In genomic region chr12:24944597-24944996, GRCm38 (mm10) we compare ENCODE assay signal across 25 mouse cellular contexts. TPM values are rescaled to one million over a fixed set of nuclear protein-coding genes. Genes with fewer than 3 reads are reported as not detected.
DNase-seq lines count a peak whose midpoint lies in the region; ATAC-seq lines count a peak whose summit lies in the region.
"Had no signal": no experiment of that assay in that cellular context is flagged by ENCODE, and none has a peak within 500 bp of the region (broad histone marks: within the 10 kb centered on the region; RNA-seq: fewer than 3 reads in every experiment).

No protein-coding gene starts in this region.

- H3K9me3 ChIP-seq in heart, embryonic 10.5 days, result no peaks in the 10 kb centered on the region
- no peaks in the 10 kb centered on the region for H3K9me3 ChIP-seq in heart, embryonic 12.5 days (replicated peaks)
- H3K9me3 ChIP-seq in heart, embryonic 14.5 days (ENCODE audit: control insufficient read depth, low read length), result no peaks in the 10 kb centered on the region
- no peaks in the 10 kb centered on the region for H3K9me3 ChIP-seq in heart, embryonic 16.5 days (replicated peaks; ENCODE audit: control insufficient read depth, low read length)
- H3K9me3 ChIP-seq: embryonic facial prominence, embryonic 10.5 days; embryonic facial prominence, embryonic 12.5 days; forebrain, embryonic 13.5 days; G1E had no signal

- H3K4me1 ChIP-seq in heart, embryonic 10.5 days, result peaks cover 14% of the 10 kb centered on the region
- H3K4me1 ChIP-seq in heart, embryonic 12.5 days (replicated peaks), result peaks cover 18% of the 10 kb centered on the region
- H3K4me1 ChIP-seq in heart, embryonic 14.5 days (ENCODE audit: control insufficient read depth in 2 of 2, insufficient read depth in 2 of 2, low read length in 2 of 2), result peaks cover 2 to 10% of the 10 kb centered on the region in 2 experiments; a peak in 2 of 4 replicates
- H3K4me1 ChIP-seq in heart, embryonic 16.5 days (ENCODE audit: control insufficient read depth, insufficient read depth, low read length), result peaks cover 3% of the 10 kb centered on the region; the same call in 1 of the 2 replicates
- H3K4me1 ChIP-seq: embryonic facial prominence, embryonic 10.5 days; embryonic facial prominence, embryonic 12.5 days; forebrain, embryonic 13.5 days had no signal

- no peaks in the 10 kb centered on the region for H3K27me3 ChIP-seq in heart, embryonic 10.5 days (ENCODE audit: insufficient read depth, poor library complexity, severe bottlenecking)
- no peaks in the 10 kb centered on the region for H3K27me3 ChIP-seq in heart, embryonic 12.5 days (replicated peaks)
- no peaks in the 10 kb centered on the region for H3K27me3 ChIP-seq in heart, embryonic 14.5 days (ENCODE audit: control insufficient read depth, insufficient read depth, low read length)
- no peaks in the 10 kb centered on the region for H3K27me3 ChIP-seq in heart, embryonic 16.5 days (ENCODE audit: control insufficient read depth, insufficient read depth, low read length)
- H3K27me3 ChIP-seq: CH12.LX; embryonic facial prominence, embryonic 12.5 days; forebrain, embryonic 13.5 days; Patski had no signal

- H3K36me3 ChIP-seq in heart, embryonic 10.5 days, result peaks cover 34% of the 10 kb centered on the region
- peaks cover 34% of the 10 kb centered on the region for H3K36me3 ChIP-seq in heart, embryonic 12.5 days
- peaks cover 47% of the 10 kb centered on the region for H3K36me3 ChIP-seq in heart, embryonic 14.5 days (ENCODE audit: control insufficient read depth, insufficient read depth, low read length)
- H3K36me3 ChIP-seq in heart, embryonic 16.5 days (ENCODE audit: control insufficient read depth, insufficient read depth), result peaks cover 4% of the 10 kb centered on the region; the same call in 1 of the 2 replicates

- H3K4me3 ChIP-seq in heart, embryonic 10.5 days, result no peak overlapping the region
- no peak overlapping the region for H3K4me3 ChIP-seq in heart, embryonic 12.5 days
- no peak overlapping the region for H3K4me3 ChIP-seq in heart, embryonic 14.5 days (ENCODE audit: control insufficient read depth in 1 of 2, insufficient read depth in 1 of 2, low read depth in 1 of 2, low read length in 2 of 2)
- H3K4me3 ChIP-seq in heart, embryonic 16.5 days (ENCODE audit: low read length), result no peak overlapping the region
- H3K4me3 ChIP-seq: embryonic facial prominence, embryonic 10.5 days; embryonic facial prominence, embryonic 12.5 days; forebrain, embryonic 13.5 days had no signal

- WGBS in heart, embryonic 10.5 days, result 71% methylated on average over 7 of the region's 7 CpGs
- WGBS in heart, embryonic 12.5 days, result 71% methylated on average over 7 of the region's 7 CpGs
- WGBS in heart, embryonic 14.5 days, result 59% methylated on average over 7 of the region's 7 CpGs
- 63% methylated on average over 7 of the region's 7 CpGs for WGBS in heart, embryonic 16.5 days

- intact Hi-C loops in heart, postnatal 10 days (cut with DNase I), result no loop called here
- intact Hi-C loops in heart, postnatal 14 days (cut with DNase I), result no loop called here

- no peak overlapping the region for H3K4me2 ChIP-seq in heart, embryonic 12.5 days
- no peak overlapping the region for H3K4me2 ChIP-seq in heart, embryonic 14.5 days (ENCODE audit: low read length)
- H3K4me2 ChIP-seq in heart, embryonic 16.5 days (ENCODE audit: low read depth, low read length), result no peak overlapping the region
- H3K4me2 ChIP-seq: embryonic facial prominence, embryonic 12.5 days; forebrain, embryonic 13.5 days had no signal

- no peak overlapping the region for H3K9ac ChIP-seq in heart, embryonic 12.5 days
- H3K9ac ChIP-seq in heart, embryonic 14.5 days (ENCODE audit: low read length), result no peak overlapping the region
- no peak overlapping the region for H3K9ac ChIP-seq in heart, embryonic 16.5 days (ENCODE audit: low read length)
- H3K9ac ChIP-seq: embryonic facial prominence, embryonic 12.5 days; forebrain, embryonic 13.5 days had no signal

- no peak for ATAC-seq in heart, embryonic 12.5 days (ENCODE audit: insufficient number of reproducible peaks, low FRiP score)
- 0 out of 2 replicates have a peak, but pooled peaks have one; percentile 45 for ATAC-seq in heart, embryonic 14.5 days (ENCODE audit: insufficient number of reproducible peaks, insufficient read depth, low FRiP score, low read depth)
- no peak for ATAC-seq in heart, embryonic 16.5 days (replicated peaks; ENCODE audit: extremely low read depth, insufficient read depth, low FRiP score)
- ATAC-seq: activated CD4-positive, CD25-positive, alpha-beta regulatory T cell, adult 4 months; CD4-positive, CD25-positive, alpha-beta regulatory T cell, adult 4 months; forebrain, embryonic 13.5 days; Patski had no signal

- H3K27ac ChIP-seq in heart, embryonic 10.5 days, result peak overlapping the region; percentile 56; the same call in 1 of the 2 replicates
- H3K27ac ChIP-seq in heart, embryonic 12.5 days (ENCODE audit: poor library complexity, severe bottlenecking), result peak overlapping the region; percentile 31; the same call in 1 of the 2 replicates
- peak overlapping the region; percentile 29 to 50; a peak in 1 of 4 replicates for H3K27ac ChIP-seq in heart, embryonic 14.5 days (replicated peaks in 1 of 2; ENCODE audit: control insufficient read depth in 1 of 2, insufficient read depth in 1 of 2, low read depth in 2 of 2, low read length in 2 of 2)
- peak overlapping the region; percentile 37; the same call in 1 of the 2 replicates for H3K27ac ChIP-seq in heart, embryonic 16.5 days (ENCODE audit: low read length)
- H3K27ac ChIP-seq: embryonic facial prominence, embryonic 10.5 days; embryonic facial prominence, embryonic 12.5 days; forebrain, embryonic 13.5 days had no signal

- no peak for DNase-seq in heart, embryonic 10.5 days (ENCODE audit: low spot score)
- DNase-seq in heart, postnatal 10 days, result no peak
- DNase-seq in heart, adult 11 months, result no peak
- DNase-seq in heart, postnatal 14 days, result no peak
- no peak for DNase-seq in heart, postnatal 4 days
- DNase-seq: adrenal gland, adult 8-10 months; adrenal gland, postnatal 14 days; adrenal gland, postnatal 36 days; B cell, adult 2 months; cerebellum, adult 11-12 months; cerebellum, adult 2 months; cerebellum, adult 9-10 months; cerebellum, postnatal 10 days; cerebellum, postnatal 25 days had no signal

RNA-seq across cellular contexts. Expression of gene Kidins220, which starts 30.1 kb away (rescaled TPM):
- polyA plus RNA-seq in heart, embryonic 10.5 days (2016; fragmentation: Nextera tagmentation; extraction: Ambion mirVana), result 31.7 and 33.0 TPM in 2 replicates
- total RNA-seq in heart, postnatal 10 days (2021), result 100 to 1,000 TPM; 106 to 116 TPM
- polyA plus RNA-seq in heart, embryonic 12.5 days (2016; fragmentation: Nextera tagmentation; extraction: Ambion mirVana), result 46.1 and 46.7 TPM in 2 replicates
- polyA plus RNA-seq in heart, embryonic 14.5 days (2014; fragmentation: Nextera tagmentation; extraction: Ambion mirVana), result 50.1 and 50.9 TPM in 2 replicates
- 100 to 1,000 TPM in 1 of 2 experiments, 10 to 100 TPM in 1; 91.8 to 102 TPM for total RNA-seq in heart, postnatal 14 days (2021)
- polyA plus RNA-seq in heart, embryonic 16.5 days (2015; fragmentation: Nextera tagmentation; extraction: Ambion mirVana), result 35.5 and 39.6 TPM in 2 replicates
- total RNA-seq in heart, postnatal 4 days (2021), result 100 to 1,000 TPM; 109 to 123 TPM
